Mouse (Mus musculus) kidney, adult 11 months (tissue): Measurements from ENCODE around the gene Cmtm4.

Experiments used
- DNase-seq: peaks from one replicate; pipeline ENCODE4 v3.0.0; 2022

The Cmtm4 gene

DNA sequence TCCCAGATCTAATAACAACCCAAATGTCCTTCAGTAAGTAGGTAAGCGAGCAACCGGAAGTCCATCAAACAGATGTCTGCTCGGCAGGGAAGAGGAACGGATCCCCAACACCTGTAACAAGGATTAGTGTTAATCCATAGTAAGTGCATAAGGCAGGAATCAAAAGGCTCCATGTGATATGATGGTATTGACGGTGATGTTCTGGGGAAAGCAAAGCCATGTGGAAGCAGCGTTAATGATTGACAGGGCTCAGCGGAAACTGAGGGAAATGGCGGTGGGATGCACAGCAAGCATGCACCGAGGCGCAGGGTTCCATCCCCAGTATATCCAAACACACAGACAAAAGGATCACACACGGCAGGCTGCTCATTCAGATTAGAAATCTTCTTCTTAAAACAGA, 21.3 kb downstream of the Cmtm4 start:
- DNase-seq: no peak

DNA sequence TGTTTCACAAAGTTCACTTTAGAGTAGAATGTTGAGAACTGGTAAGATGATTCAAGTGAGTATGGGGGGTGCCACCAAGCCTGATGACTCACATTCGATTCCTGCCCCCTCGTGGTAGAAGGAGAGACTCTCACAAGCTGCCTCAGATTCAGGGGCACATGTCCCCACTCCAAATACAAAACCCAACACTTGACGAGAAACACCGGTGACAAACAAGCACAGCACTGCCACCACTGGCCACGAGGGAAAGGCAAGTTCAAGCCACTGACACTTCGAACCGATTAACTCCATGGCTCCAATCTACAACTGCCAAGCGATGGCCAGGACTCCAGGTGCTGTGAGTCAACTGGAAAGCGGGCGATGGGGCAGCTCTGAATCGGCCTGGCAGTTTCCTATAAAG, 21.8 kb downstream of the Cmtm4 start:
- peak; percentile 52 for DNase-seq

DNA sequence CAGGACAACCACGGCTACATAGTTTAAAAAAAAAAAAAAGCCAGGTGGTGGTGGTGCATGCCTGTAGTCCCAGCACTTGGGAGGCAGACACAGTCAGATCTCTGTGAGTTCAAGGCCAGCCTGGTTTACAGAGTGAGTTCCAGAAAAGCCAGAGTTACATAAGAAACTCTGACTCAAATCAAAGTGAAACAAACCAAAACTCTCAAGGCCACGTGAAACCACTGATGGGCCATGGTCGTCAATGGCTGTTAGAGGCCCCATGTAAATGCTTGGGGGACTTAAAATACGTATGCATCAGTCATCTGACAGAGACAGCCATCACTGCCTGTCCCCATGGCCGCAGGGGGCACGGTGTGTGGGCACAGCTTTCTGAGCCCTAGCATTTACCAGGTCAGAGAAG, 24.5 kb downstream of the Cmtm4 start:
- no peak for DNase-seq

DNA sequence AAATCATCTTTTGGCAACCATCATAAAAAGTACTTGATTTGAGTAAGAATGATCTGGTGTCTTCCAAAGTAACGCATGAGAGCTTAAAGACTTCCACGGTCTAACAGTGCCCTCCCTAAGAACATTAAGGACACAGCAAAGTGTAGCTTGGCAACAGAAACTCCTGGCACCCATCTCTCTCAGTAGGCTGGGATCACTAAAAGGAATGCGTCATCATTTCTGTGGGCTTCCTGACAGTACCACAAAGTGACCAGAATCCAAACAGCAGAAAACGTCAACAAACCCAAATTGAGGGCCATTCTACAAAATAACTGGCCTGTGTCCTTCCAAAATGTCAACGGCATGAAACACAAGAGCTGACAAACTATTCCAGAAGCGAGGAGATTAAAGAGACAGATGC, 25.5 kb downstream of the Cmtm4 start:
- DNase-seq: no peak

DNA sequence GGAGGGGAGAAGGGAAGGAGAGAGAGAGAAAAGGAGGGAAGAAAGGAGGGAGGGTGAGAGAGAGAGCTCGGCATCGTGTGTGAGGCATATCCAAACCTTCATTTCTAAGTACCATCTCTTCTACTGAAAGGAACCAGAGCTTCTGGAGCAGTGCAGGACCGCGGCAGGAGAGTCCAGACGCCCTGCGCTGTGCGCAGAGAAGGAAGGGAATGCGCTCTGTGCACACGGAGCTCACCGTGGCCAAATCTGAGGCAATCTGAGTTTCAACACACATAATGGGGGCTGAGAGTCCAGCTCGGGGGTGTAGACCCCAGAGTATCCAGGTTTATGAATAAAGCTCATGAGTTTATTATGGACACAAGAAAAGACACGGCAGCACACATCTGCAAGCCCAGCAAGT, 26.0 kb downstream of the Cmtm4 start:
- no peak for DNase-seq

DNA sequence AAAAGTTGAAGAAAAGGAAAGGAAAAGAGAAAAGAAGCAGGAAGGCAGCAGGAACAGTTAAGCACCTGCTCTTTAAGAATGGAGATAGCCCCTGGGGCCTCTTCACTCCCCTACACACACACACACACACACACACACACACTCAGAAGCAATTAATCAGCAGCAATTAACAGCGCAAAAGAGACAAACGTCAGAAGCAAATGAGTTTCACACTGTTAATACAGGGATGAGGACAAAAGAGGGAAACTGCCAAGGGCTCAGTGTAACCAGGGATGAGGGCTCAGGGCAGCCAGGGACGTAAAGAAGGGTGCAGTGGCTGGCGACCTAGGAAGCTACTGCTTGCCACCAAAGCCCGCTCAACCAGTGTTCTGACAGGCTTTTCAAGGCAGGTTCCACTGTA, 28.2 kb downstream of the Cmtm4 start:
- no peak for DNase-seq

DNA sequence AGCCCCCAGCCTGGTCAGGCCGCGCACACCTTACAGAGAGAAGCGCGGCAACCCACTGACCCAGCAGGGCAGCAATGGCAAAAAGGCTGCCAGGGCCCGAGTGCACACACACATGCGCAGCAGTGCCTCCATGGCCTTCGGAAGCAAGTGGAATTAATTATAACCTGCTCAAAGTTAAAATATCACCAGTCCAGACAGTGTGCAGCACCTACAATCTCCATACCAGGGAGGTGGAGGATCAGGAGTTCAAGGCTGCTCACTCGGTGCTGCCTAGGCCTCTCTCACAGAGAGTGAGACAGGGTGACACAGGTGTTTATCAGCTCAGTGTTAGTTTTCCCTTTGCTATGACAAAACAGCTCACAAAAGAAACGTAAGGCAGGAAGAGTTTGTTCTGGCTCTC, 29.9 kb downstream of the Cmtm4 start:
- no peak for DNase-seq

DNA sequence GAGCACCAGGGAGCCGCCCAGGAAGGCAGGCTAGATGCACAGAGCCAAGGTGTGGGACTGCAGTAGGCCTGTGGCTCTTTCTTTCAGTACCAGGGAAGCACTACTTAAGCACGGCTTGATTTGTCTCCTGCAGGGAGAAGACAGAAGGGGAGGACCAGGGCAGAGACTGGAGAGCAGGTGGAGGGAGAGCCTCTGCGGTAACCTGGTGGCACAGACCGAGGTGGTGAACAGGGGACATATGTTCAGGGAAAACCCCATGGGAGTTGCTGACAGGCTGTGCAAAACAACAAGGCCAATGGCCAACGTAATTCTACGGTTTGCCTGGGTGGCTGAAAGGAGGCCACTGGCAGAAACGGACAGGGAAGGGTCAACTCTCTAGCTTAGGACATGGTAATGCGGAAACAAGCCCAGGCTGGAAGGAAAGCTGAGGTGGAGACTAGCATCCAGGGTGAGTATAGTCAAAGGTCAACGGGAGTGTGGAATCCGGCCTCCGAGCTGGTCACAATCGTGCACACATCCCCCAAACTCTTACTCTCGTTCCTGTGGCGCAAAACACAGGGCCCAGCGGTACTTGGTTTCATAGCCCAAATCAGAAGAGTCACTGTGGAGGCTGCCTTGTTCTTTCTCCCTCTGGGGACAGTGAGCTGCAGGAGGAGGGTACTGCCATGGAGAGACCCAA, 35.7 kb downstream of the Cmtm4 start:
- no peak for DNase-seq

DNA sequence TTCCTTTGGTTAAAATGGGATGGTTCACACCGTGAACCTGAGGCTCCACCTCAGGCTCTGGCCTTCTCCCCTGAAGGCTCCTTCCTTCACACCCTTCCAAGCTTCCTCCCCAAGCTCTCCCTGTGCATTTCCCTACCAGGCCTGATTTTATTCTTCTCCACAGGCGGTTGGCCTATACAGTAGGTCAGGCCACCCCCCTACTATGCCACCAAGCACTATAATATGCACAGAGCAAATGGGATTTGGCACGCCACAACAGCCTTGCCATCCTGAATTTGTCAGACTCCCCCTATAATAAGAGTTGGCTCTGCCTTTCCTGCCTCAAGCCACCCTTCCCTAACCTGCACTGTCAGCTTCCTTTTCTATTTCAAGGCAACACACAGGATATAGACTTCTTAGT, 37.0 kb downstream of the Cmtm4 start:
- DNase-seq: no peak

DNA sequence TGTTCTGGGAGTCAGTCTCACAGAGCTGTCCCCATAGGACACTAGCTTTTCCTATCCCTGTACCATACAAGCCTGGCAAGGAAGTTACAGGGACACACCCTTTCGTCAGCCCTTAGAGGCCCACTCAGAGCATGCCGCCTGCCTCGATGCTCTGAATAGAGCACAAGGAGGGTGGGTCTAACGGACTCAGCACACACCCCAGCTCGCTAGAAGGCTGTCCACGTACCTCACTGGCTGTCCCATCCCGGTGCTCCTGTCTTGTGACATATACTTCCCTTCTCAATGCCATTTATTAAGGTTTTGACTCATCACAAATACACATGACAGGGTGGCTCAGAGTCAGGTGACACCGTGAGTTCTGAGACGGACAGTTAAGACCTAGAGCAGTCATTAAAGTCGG, 41.1 kb downstream of the Cmtm4 start:
- DNase-seq: no peak

DNA sequence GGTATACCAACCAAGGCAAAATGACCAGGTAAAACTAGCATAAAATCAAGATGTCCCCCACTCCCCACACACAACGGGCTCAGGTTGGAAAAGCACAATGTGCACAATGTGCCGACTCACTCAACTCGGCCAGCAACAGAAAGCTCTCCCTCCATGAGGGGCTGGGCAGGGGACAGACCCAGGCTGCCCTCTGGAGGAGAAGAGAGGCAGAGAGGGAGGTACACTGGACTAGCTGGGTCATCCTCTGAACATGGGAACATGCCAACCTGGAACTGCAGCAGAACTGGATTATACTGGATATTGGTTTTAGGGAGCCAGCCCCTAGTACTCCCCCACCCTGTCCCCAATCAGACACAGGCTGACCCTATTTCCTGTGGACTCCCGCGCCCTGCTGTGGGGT, 42.4 kb downstream of the Cmtm4 start:
- DNase-seq: no peak

DNA sequence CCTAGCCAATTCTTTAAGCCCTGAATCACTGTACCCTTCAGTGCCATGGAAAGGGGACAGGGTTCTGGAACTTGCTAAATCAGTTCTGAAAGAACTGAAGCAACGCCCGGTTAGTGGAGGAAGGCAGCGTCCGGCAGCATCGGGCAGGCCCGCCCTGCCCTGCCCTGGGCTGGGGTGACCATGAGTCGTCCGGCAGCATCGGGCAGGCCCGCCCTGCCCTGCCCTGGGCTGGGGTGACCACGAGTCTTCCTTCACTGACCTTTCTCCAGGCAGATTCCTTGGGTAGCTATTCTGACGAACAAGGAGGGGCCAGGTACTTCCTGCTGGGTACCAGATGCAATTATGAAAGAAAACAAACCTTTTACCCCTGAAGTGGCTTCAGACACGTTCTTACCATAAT, 45.6 kb downstream of the Cmtm4 start:
- DNase-seq: no peak

DNA sequence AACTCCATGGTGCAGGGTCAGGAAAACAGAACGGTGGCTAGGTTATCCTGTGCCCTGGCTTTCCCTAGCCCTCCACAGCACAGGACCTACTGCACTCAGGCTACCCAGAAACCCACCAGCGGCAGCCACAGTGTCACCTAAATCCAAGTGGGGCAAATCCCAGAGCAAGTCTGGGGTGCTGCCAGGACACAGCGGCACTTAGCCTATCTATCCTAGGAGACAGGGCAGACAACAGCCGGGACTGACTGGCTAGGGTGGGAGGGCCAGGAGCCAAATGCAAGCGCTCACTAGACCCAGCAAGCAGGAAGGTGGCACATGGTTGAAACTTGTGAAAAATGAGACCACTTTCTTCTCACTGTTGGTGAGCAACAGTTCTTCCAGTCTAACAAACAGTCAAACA, 46.6 kb downstream of the Cmtm4 start:
- DNase-seq: no peak

DNA sequence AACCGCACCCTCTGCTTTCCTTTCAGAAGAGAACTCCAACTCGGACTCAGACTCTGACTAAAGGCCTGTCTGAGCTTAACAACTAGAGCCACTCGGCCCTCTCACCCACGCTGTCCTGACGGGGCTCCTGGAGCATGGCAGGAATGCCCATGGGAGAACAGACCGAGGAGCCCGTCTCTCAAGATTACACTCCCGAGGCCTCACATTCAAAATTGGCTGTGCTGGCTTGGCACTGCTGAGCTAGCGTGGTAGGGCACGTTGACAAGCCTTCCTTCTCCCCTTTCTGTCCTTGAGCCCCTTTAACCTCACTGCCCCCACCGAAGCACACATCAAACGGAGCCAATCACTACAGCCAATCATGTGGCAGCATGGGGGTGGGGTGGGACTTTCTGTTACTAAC, 48.9 kb downstream of the Cmtm4 start:
- no peak for DNase-seq

DNA sequence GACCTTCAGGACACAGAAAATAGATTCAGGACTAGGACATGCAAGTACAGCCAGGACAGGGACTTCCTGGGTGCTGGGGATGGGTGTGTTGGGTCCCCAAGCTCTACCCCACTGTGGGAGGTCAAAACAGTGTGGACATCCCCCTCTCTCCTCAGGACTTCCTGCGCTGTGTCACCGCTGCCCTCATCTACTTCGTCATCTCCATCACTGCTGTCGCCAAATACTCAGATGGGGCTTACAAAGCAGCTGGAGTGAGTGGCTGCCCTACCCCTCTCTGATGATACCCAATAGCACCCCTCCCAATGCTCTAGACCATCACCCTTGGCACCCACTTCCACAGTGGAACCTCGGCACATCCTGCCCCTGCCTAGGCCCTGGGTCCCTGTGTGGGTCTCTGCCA, 51.0 kb downstream of the Cmtm4 start:
- no peak for DNase-seq

DNA sequence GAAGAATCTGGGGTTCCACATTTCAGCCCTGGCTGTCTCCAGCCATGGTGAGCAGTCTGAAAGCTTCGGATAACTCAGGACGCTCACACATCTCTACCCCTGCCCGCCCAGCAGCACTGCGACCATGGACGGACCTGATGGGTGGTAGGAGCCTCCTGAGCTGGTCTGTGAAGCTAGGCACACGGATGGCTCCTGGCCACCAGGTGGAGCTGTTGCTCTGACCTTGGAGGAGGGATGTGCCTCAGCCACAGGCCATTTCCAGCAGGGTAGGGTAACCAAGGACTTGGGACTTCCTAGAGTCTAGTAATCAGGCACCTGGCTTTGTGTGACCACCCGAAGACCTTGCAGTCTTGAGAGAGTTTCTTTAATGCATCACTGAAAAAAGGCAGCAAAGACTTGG, 51.6 kb downstream of the Cmtm4 start:
- peak; percentile 78 for DNase-seq

DNA sequence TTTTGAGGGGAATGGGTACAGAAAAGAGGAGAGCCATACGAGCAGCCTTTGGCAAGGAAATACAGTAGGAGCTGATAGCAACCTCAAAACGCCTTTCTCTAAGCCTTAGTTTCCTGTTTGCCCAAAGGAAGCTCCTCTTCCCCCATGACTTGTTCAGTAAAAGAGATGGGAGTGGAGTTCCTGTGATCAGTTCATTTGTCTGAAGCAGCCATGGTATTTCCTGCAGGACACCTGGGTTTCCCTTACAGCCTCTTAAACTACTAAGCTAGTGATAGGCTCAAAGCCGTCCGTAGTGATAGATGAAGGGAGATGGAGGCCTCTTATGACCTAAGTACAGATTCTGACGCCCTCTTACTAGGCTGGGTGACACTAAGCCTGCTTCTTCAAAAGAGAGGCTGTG, 53.2 kb downstream of the Cmtm4 start:
- no peak for DNase-seq

DNA sequence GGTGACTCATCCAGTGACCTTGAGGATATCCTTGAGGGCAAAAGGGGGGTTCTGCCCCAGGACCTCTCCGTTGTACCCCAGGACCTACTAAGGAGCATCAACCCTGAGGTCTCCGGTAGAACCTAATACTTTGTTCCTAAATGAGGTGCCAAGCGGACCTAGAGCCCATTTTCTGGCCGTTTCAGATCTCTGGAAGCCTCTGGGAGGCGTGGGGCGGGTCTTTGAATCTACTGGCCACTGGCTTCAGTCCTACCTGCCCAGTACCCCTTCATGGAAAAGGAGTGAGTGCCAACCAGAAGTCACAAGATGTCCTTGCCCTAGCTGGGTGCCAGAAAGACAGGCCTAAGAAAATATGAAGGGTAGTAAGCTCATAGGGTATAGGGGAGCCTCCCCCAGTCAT, 53.9 kb downstream of the Cmtm4 start:
- DNase-seq: no peak

DNA sequence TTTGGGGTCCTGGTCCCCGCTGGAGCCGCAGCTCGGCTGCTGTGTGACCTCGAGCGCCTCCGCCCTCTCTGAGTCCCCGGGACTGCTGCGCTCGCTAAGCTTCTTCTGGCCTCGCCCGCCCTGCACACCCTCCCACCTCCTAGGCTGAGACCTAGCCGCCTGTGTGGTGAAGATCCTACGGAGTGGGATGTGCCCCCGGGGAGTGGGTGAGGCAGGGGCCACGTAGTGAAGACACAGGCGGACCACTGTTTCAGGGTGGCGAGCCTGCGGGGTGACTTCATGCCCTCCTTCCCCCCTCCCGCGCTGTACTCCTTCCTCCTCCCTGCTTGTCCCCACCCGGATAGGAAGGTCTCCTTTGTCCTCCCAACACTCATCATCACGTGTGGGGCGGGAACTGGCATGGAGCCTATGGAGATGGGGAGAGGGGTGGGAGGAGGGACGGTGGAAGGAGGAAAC, 54.5 kb downstream of the Cmtm4 start:
- peak; percentile 42 for DNase-seq

DNA sequence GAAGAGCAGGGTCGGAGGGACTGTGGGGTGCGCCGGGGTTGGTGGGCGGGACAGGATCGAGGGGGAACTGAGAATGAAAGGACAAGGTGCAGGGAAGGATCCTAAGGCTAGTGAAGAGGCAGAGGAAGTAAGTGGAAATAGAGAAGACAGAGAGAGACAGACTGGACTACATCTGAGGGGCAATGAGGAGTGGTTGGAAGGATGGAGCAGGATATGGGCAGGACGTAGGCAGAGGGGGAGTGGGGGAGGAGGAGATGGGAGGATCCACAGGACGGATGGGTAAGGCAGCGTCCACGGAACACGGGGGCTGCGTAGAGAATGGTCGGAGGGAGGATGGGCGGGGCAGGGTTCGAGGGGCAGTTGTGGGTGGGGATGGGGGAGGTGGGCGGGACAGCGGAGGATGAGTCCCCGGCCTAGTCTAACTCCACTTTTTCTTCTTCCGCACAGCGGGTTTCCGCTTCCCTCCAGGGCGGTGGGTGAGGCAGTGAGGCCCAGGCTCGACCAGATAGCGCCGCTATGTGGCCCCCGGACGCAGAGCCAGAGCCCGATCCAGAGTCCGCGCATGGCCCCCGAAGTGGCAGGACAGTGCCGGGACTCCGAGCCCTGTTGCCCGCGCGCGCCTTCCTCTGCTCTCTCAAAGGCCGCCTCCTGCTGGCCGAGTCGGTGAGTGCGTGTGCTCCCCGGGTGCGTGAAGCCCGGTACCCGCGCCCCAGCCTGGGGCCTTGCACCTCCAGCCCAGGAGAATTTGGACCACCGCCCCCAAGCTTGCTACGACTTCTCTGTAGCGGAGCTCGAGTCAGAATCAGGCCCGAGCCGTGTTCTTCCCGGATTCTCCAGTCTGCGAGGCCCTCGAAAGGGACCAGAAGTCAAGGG, 55.1 kb downstream of the Cmtm4 start:
- peak; percentile 59 for DNase-seq

DNA sequence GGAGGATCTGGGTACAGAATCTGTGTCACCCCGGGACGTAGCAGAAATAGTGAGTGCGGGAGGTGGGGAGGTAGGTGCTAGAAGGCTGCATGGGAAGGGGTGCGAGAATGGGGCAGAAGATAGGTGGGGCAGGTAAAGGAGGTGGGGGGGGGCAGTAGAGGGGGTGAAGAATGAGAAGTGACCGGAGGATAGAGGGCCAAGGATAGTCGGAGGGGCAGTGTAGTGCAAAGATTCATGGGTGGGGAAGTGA, 55.7 kb downstream of the Cmtm4 start:
- no peak for DNase-seq

DNA sequence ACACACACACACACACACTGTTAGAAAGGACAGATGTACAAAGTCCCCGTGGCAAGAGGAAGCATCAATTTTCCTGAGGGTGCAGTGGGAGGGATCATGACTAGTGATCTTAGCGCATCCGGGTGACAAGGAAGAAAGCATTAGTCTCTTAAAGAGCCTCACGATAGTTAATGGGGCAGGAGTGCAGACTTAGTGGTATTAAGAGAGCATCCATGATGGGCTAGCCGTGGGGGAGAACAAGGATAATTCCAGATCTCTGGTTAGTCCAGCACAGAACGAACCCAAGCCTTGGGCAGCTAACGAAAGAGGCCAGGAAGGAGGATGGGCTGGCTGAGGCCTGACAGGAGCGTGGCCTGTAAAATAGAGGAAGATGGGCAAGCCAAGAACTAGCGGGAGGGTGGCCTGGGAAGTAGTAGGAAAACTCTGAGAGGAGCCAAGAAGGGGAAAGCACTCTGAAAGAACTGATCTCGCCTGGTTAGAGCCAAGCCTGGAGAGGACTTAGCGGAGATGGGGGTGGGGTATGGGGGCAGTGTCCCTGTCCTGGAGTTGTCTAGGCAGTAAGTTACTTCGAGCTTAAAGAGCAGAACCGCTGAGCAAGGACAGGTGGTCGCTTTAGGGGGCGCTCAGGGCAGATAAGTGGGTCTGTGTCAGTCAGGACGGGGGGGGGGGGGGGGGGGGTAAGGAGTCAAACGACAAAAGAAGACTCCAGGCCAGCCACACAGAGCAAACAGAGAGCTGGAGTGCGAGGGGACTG, 56.2 kb downstream of the Cmtm4 start, which contains the start of gene Cmtm3:
Gene Cmtm3 (plus strand): TSS at position 182 of the 754 bp plus-strand sequence.
- DNase-seq: peak; percentile 19

DNA sequence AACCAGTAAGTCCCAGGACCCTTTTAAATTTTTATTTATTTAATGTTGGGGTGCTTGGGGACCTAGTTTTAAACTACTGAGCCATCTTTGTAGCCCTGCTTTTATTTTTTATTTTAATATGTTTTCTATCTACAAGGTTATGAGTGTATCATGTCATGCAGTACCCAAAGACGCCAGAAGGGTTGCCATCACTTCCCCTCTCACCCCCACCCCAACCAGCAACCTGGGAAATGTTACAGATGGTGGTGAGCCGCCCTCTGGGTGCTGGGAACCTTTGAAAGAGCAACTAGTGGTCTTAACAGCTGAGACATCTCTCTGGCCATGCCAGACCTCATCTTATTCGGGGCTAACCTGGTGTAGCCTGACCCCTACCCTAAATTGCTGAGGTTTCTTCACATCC, 57.7 kb downstream of the Cmtm4 start:
- DNase-seq: no peak

DNA sequence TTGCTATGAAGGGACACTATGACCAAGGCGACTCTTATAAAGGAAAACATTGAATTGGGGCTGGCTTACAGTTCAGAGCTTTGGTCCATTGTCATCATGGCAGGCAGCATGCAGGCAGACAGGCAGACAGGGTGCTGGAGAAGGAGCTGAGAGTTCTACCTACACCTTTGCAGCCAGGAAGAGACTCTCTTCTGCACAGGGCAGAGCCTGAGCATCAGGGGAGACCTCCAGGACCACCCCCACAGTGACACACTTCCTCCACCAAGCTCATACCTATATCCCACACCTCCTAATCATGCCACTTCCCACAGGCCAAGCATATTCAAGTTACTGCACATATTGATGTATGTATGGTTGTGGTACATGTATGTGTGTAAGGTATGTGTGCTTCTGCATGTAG, 58.8 kb downstream of the Cmtm4 start:
- DNase-seq: no peak
